Mouse (Mus musculus) kidney, embryonic 16.5 days (tissue): ENCODE results near the gene Fam122c. TPM values are rescaled to one million over a fixed set of nuclear protein-coding genes. Genes with fewer than 3 reads are reported as not detected.

ENCODE experiments used
- ATAC-seq: fragments of 200-750 bp; cut with Nextera tagmentation; 2 replicates; pipeline ENCODE4 v1.8.0; 2017; ENCODE audit warnings: moderate TSS enrichment; ENCODE audit not compliant: low FRiP score, low TSS enrichment
- H3K27ac ChIP-seq: fragments of 300-500 bp; sonication (generic); 2 replicates; pipeline ENCODE4 v1.5.1; 2014; ENCODE audit warnings: low read length
- H3K27me3 ChIP-seq: fragments of 300-500 bp; sonication (generic); 2 replicates; pipeline ENCODE4 v1.6.1; 2014; ENCODE audit warnings: low read length, control low read depth, mixed read lengths; ENCODE audit not compliant: insufficient read depth
- H3K36me3 ChIP-seq: fragments of 300-500 bp; sonication (generic); 2 replicates; pipeline ENCODE4 v1.6.1; 2014; ENCODE audit warnings: low read length, control low read depth, mixed read lengths; ENCODE audit not compliant: insufficient read depth
- H3K4me1 ChIP-seq: fragments of 300-500 bp; sonication (generic); 2 replicates; pipeline ENCODE4 v1.6.1; 2014; ENCODE audit warnings: low read length, control low read depth, mixed read lengths; ENCODE audit not compliant: insufficient read depth
- H3K4me2 ChIP-seq: fragments of 300-500 bp; sonication (generic); replicated peaks from 2 replicates; pipeline ENCODE4 v1.6.1; 2014; ENCODE audit warnings: low read depth, low read length
- H3K4me3 ChIP-seq: fragments of 300-500 bp; sonication (generic); 2 replicates; pipeline ENCODE4 v1.5.1; 2014; ENCODE audit warnings: mild to moderate bottlenecking, low read length
- H3K9ac ChIP-seq: fragments of 300-500 bp; sonication (generic); replicated peaks from 2 replicates; pipeline ENCODE4 v1.6.1; 2014; ENCODE audit warnings: low read length
- H3K9me3 ChIP-seq: fragments of 300-500 bp; sonication (generic); 2 replicates; pipeline ENCODE4 v1.6.1; 2016; ENCODE audit warnings: low read length, control low read depth
- WGBS: fragments of 180-500 bp; shearing (Covaris S2); extraction: QIAGEN DNeasy Blood & Tissue Kit; methylation state at CpG from one replicate; pipeline ENCODE4 v1.1.7; 2014; 5-methylcytosine and 5-hydroxymethylcytosine counted together
- polyA plus RNA-seq: library from polyadenylated mRNA; unstranded; fragments of >200 nt; fragmentation: Nextera tagmentation; extraction: Ambion mirVana; gene quantifications from 2 replicates; pipeline ENCODE4 v1.2.1, GENCODE M21; 2015

Fam122c gene
- polyA plus RNA-seq, result not detected in 2 replicates

- WGBS, result 45% methylated on average over 1 of the region's 1 CpGs
- no peak for ATAC-seq
- no peaks in the 10 kb centered on the region for H3K9me3 ChIP-seq
- H3K4me2 ChIP-seq, result no peak within 1 kb of the TSS
- no peaks in the 10 kb centered on the region for H3K36me3 ChIP-seq
- H3K4me1 ChIP-seq, result no peaks in the 10 kb centered on the region
- no peak within 1 kb of the TSS for H3K4me3 ChIP-seq
- no peak within 1 kb of the TSS for H3K27ac ChIP-seq
- H3K27me3 ChIP-seq, result no peaks in the 10 kb centered on the region; the same call in 1 of the 2 replicates
- no peak within 1 kb of the TSS for H3K9ac ChIP-seq
Measured at GRCm38 (mm10) chrX:53273124-53273523, at the start of gene Fam122c. Gene Fam122c, plus strand, starts transcription at chrX:53273424.

GRCm38 (mm10) chrX:53224353-53224944 is 48.8 kb upstream of the Fam122c start:
- H3K36me3 ChIP-seq, result no peaks in the 10 kb centered on the region
- H3K9ac ChIP-seq, result no peak overlapping the region
- H3K4me2 ChIP-seq, result no peak overlapping the region
- H3K27ac ChIP-seq, result peak overlapping the region; percentile 69
- H3K4me1 ChIP-seq, result no peaks in the 10 kb centered on the region; the same call in none of the 2 replicates
- H3K9me3 ChIP-seq, result no peaks in the 10 kb centered on the region
- 42% methylated on average over 6 of the region's 6 CpGs for WGBS
- ATAC-seq, result peak; percentile 63
- H3K27me3 ChIP-seq, result no peaks in the 10 kb centered on the region; the same call in 1 of the 2 replicates
- no peak overlapping the region for H3K4me3 ChIP-seq

- no peaks in the 10 kb centered on the region for H3K9me3 ChIP-seq
- H3K9ac ChIP-seq, result peak overlapping the region; percentile 57
- no peak for ATAC-seq
- peaks cover 3% of the 10 kb centered on the region; the same call in 1 of the 2 replicates for H3K4me1 ChIP-seq
- peak overlapping the region; percentile 39 for H3K4me3 ChIP-seq
- H3K27me3 ChIP-seq, result no peaks in the 10 kb centered on the region; the same call in 1 of the 2 replicates
- peak overlapping the region; percentile 76 for H3K27ac ChIP-seq
- no peaks in the 10 kb centered on the region for H3K36me3 ChIP-seq
- WGBS, result 37% methylated on average over 13 of the region's 13 CpGs
- peak overlapping the region; percentile 53 for H3K4me2 ChIP-seq
Measured at GRCm38 (mm10) chrX:53231965-53232364, 41.3 kb upstream of the Fam122c start.

- Histone ChIP-seq H3K36me3 (no peaks in the 10 kb centered on the region), H3K27ac (0 out of 2 replicates have a peak overlapping the region, but pooled peaks have one; percentile 50), H3K9me3 (no peaks in the 10 kb centered on the region), H3K27me3 (no peaks in the 10 kb centered on the region), H3K4me3 (no peak overlapping the region), H3K9ac (no peak overlapping the region), H3K4me2 (no peak overlapping the region), H3K4me1 (peaks cover 3% of the 10 kb centered on the region; the same call in 1 of the 2 replicates)
- peak; percentile 85; the same call in 1 of the 2 replicates for ATAC-seq
- 30% methylated on average over 4 of the region's 4 CpGs for WGBS
Measured at GRCm38 (mm10) chrX:53233689-53234088, 39.5 kb upstream of the Fam122c start.

- Histone ChIP-seq H3K4me3 (no peak overlapping the region), H3K4me2 (no peak overlapping the region), H3K9ac (no peak overlapping the region), H3K27ac (no peak overlapping the region), H3K36me3 (no peaks in the 10 kb centered on the region), H3K4me1 (peaks cover 3% of the 10 kb centered on the region; the same call in 1 of the 2 replicates), H3K27me3 (no peaks in the 10 kb centered on the region), H3K9me3 (no peaks in the 10 kb centered on the region)
- no peak for ATAC-seq
- 58% methylated on average over 7 of the region's 7 CpGs for WGBS
Measured at GRCm38 (mm10) chrX:53236404-53236803, 36.8 kb upstream of the Fam122c start.

GRCm38 (mm10) chrX:53237971-53238370 is 35.3 kb upstream of the Fam122c start:
- Histone ChIP-seq H3K27ac (no peak overlapping the region), H3K9me3 (no peaks in the 10 kb centered on the region), H3K27me3 (no peaks in the 10 kb centered on the region), H3K36me3 (no peaks in the 10 kb centered on the region), H3K4me2 (no peak overlapping the region), H3K4me3 (no peak overlapping the region), H3K4me1 (peaks cover 3% of the 10 kb centered on the region; the same call in 1 of the 2 replicates), H3K9ac (no peak overlapping the region)
- no peak for ATAC-seq
- 13% methylated on average over 2 of the region's 2 CpGs for WGBS

GRCm38 (mm10) chrX:53240011-53240410 is 33.2 kb upstream of the Fam122c start, which contains the start of gene Plac1:
Gene Plac1, minus strand, starts transcription at chrX:53240111.
- WGBS, result 74% methylated on average over 4 of the region's 4 CpGs

GRCm38 (mm10) chrX:53255195-53255594 is 18.0 kb upstream of the Fam122c start:
- no peaks in the 10 kb centered on the region for H3K4me1 ChIP-seq
- H3K9ac ChIP-seq, result no peak overlapping the region
- H3K9me3 ChIP-seq, result no peaks in the 10 kb centered on the region
- no peak overlapping the region for H3K4me2 ChIP-seq
- no peak for ATAC-seq
- no peaks in the 10 kb centered on the region for H3K36me3 ChIP-seq
- no peak overlapping the region for H3K27ac ChIP-seq
- no peaks in the 10 kb centered on the region for H3K27me3 ChIP-seq
- H3K4me3 ChIP-seq, result no peak overlapping the region

More at GRCm38 (mm10) chrX:53240011-53240410, 33.2 kb upstream of the Fam122c start, which contains the start of gene Plac1:
- no peaks in the 10 kb centered on the region for H3K27me3 ChIP-seq
- no peak within 1 kb of the TSS for H3K4me3 ChIP-seq
- no peaks in the 10 kb centered on the region for H3K9me3 ChIP-seq
- no peaks in the 10 kb centered on the region for H3K4me1 ChIP-seq
- no peak within 1 kb of the TSS for H3K27ac ChIP-seq
- ATAC-seq, result no peak
- no peak within 1 kb of the TSS for H3K9ac ChIP-seq
- H3K36me3 ChIP-seq, result no peaks in the 10 kb centered on the region
- no peak within 1 kb of the TSS for H3K4me2 ChIP-seq

- Histone ChIP-seq H3K27me3 (no peaks in the 10 kb centered on the region; the same call in 1 of the 2 replicates), H3K9me3 (no peaks in the 10 kb centered on the region)
- WGBS, result 60% methylated on average over 9 of the region's 9 CpGs
Measured at GRCm38 (mm10) chrX:53266186-53266585, 7.0 kb upstream of the Fam122c start.

GRCm38 (mm10) chrX:53268856-53269255 is 4.4 kb upstream of the Fam122c start:
- Histone ChIP-seq H3K4me3 (peak overlapping the region; percentile 66), H3K4me1 (no peaks in the 10 kb centered on the region), H3K9ac (peak overlapping the region; percentile 64), H3K4me2 (peak overlapping the region; percentile 69), H3K27me3 (no peaks in the 10 kb centered on the region; the same call in 1 of the 2 replicates), H3K36me3 (no peaks in the 10 kb centered on the region), H3K27ac (peak overlapping the region; percentile 84), H3K9me3 (no peaks in the 10 kb centered on the region)
- WGBS, result 33% methylated on average over 10 of the region's 10 CpGs
- ATAC-seq, result peak; percentile 97

More at GRCm38 (mm10) chrX:53266186-53266585, 7.0 kb upstream of the Fam122c start:
- H3K4me1 ChIP-seq, result no peaks in the 10 kb centered on the region
- no peak overlapping the region for H3K4me2 ChIP-seq
- H3K4me3 ChIP-seq, result no peak overlapping the region
- no peak overlapping the region for H3K9ac ChIP-seq
- H3K27ac ChIP-seq, result no peak overlapping the region
- no peak for ATAC-seq
- no peaks in the 10 kb centered on the region for H3K36me3 ChIP-seq
